Mouse (Mus musculus) forebrain, embryonic 10.5 days (tissue): Measurements from ENCODE around the gene Ankrd27. TPM values are rescaled to one million over a fixed set of nuclear protein-coding genes. Genes with fewer than 3 reads are reported as not detected.
A peak's percentile ranks its signal among the peaks of the same experiment; 100 is the strongest.

Experiments used
- DNase-seq: peaks from one replicate; pipeline ENCODE4 v3.0.0-alpha.2; 2017; ENCODE audit warnings: low spot score; ENCODE audit errors: extremely low spot score
- H3K27ac ChIP-seq: fragments of 300-500 bp; sonication (generic); 2 replicates; pipeline ENCODE4 v1.5.1; 2016; ENCODE audit warnings: mild to moderate bottlenecking
- H3K27me3 ChIP-seq: fragments of 300-500 bp; sonication (generic); 2 replicates; pipeline ENCODE4 v1.6.1; 2016; ENCODE audit warnings: mild to moderate bottlenecking; ENCODE audit not compliant: poor library complexity, severe bottlenecking
- H3K36me3 ChIP-seq: fragments of 300-500 bp; sonication (generic); replicated peaks from 2 replicates; pipeline ENCODE4 v1.6.1; 2016; ENCODE audit warnings: mild to moderate bottlenecking, moderate library complexity
- H3K4me1 ChIP-seq: fragments of 300-500 bp; sonication (generic); 2 replicates; pipeline ENCODE4 v1.6.1; 2016
- H3K4me3 ChIP-seq: fragments of 300-500 bp; sonication (generic); 2 replicates; pipeline ENCODE4 v1.5.1; 2016; ENCODE audit warnings: mild to moderate bottlenecking, moderate library complexity
- H3K9me3 ChIP-seq: fragments of 300-500 bp; sonication (generic); 2 replicates; pipeline ENCODE4 v1.6.1; 2016; ENCODE audit warnings: mild to moderate bottlenecking, moderate library complexity
- WGBS: fragments of 180-500 bp; shearing (Covaris S2); methylation state at CpG from one replicate; pipeline ENCODE4 v1.1.7; 2016; 5-methylcytosine and 5-hydroxymethylcytosine counted together
- polyA plus RNA-seq: library from polyadenylated mRNA; unstranded; fragments of >200 nt; fragmentation: Nextera tagmentation; extraction: Ambion mirVana; gene quantifications from 2 replicates; pipeline ENCODE4 v1.2.1, GENCODE M21; 2016

The Ankrd27 gene
- polyA plus RNA-seq, 1 experiment from 2014 or later = 40.2 TPM

DNA sequence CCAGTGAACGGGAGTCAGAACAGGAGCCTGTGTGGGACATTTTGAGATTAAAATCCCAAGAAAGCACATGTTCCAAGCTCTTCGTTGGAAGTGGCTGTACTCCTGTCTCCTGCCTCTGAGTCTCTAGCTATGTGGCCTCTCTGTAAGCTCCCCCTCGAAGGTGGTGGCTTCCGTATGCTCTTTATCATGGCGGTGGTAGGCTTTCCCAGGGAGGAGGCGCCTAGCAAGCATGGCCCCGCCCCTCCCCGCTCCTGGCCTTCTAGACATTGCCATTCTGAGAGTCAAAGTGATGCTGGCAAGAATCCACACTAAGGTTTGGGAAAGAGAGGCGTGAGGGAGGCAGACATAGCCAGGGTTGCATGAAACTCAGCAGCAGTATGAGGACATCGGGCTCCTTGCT, 36.6 kb downstream of the Ankrd27 start:
- no peak for DNase-seq
- H3K27ac ChIP-seq = no peak overlapping the region
- H3K4me3 ChIP-seq = no peak overlapping the region
- no peaks in the 10 kb centered on the region for H3K9me3 ChIP-seq
- H3K27me3 ChIP-seq = no peaks in the 10 kb centered on the region
- 93% methylated on average over 10 of the region's 10 CpGs for WGBS
- H3K4me1 ChIP-seq = no peaks in the 10 kb centered on the region
- peaks cover 85% of the 10 kb centered on the region for H3K36me3 ChIP-seq

DNA sequence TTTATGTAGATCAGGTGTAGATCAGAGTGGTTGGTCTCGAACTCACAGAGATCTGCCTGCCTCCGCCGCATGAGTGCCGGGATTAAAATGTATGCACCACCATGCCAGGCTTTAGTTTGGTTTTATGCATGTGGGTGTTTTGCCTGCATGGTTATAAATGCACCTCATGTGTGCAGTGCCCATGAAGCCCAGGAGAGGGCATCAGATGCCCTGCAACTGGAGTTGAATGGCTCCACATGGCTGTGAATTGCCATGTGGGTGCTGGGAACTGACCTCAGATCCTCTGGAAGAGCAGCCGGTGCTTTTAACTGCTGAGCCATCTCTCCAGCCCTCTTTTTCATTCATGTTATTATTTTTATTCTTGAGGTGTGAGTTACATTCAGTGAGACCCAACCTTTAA, 40.0 kb downstream of the Ankrd27 start:
- Histone ChIP-seq H3K27ac (no peak overlapping the region), H3K9me3 (no peaks in the 10 kb centered on the region), H3K4me3 (no peak overlapping the region), H3K36me3 (peaks cover 90% of the 10 kb centered on the region), H3K27me3 (no peaks in the 10 kb centered on the region), H3K4me1 (no peaks in the 10 kb centered on the region)
- no peak for DNase-seq
- 95% methylated on average over 5 of the region's 5 CpGs for WGBS

DNA sequence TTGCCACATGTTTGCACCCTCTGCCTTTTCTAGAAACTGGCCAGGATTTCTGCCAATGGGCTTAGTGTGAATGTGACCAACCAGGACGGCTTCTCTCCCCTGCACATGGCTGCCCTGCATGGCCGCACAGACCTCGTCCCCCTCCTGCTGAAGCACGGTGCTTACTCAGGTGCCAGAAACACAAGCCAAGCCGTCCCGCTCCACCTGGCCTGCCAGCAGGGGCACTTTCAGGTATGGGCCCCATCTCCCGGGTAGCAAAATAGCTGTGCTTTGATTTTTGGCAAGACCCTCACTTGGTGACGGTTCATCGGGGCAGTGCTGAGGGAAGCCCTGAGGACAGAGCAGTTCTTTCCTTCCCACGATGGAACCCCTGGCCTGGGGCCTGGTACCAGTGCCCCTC, 41.3 kb downstream of the Ankrd27 start:
- Histone ChIP-seq H3K9me3 (no peaks in the 10 kb centered on the region), H3K36me3 (peaks cover 89% of the 10 kb centered on the region), H3K27ac (no peak overlapping the region), H3K27me3 (no peaks in the 10 kb centered on the region), H3K4me3 (no peak overlapping the region), H3K4me1 (no peaks in the 10 kb centered on the region)
- 95% methylated on average over 10 of the region's 10 CpGs for WGBS
- no peak for DNase-seq

DNA sequence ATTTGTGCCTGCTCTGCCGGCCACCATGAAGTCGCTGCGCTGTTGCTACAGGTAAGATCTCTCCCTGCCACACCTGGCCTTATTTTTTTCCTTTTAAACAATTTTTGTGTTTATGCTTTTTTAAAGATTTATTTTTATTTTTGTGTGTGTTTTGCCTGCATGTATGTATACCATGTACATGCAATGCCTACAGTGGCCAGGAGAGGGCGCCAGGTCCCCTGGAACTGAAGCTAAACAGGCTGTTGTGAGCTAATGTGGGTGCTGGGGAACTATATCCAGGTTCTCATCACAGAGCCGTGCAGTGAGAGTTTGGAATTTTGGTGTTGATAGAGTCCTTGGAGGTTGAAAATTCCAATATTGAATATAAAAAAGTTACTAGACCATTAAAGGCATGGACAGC, 42.5 kb downstream of the Ankrd27 start:
- WGBS = 71% methylated on average over 5 of the region's 5 CpGs
- Histone ChIP-seq H3K4me3 (no peak overlapping the region), H3K4me1 (no peaks in the 10 kb centered on the region), H3K27me3 (no peaks in the 10 kb centered on the region), H3K36me3 (peaks cover 87% of the 10 kb centered on the region), H3K27ac (no peak overlapping the region), H3K9me3 (no peaks in the 10 kb centered on the region)
- no peak for DNase-seq

DNA sequence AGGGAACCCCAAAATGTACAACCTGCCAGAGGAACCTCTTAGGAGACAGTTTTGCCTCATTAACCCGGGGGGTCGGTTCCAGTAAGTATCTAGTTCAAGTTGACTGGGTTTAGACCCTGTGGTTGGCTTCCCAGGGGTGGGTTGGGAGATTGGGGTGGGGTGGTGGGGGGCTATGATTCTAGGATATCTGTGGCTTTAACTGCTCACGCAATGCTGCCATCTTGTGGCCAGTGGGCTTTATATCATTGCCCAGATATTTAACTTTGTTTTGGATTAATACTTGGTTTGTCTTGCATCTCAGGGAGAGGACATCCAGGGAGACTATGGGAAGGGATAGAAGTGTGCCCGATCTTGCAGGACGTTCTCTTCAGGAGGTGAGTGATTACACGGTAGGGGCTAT, 50.2 kb downstream of the Ankrd27 start:
- peaks cover 5% of the 10 kb centered on the region; the same call in 1 of the 2 replicates for H3K9me3 ChIP-seq
- H3K36me3 ChIP-seq = peaks cover 74% of the 10 kb centered on the region
- H3K4me3 ChIP-seq = no peak overlapping the region
- no peak for DNase-seq
- H3K27ac ChIP-seq = no peak overlapping the region
- H3K27me3 ChIP-seq = no peaks in the 10 kb centered on the region
- H3K4me1 ChIP-seq = no peaks in the 10 kb centered on the region
- WGBS = 81% methylated on average over 6 of the region's 6 CpGs

DNA sequence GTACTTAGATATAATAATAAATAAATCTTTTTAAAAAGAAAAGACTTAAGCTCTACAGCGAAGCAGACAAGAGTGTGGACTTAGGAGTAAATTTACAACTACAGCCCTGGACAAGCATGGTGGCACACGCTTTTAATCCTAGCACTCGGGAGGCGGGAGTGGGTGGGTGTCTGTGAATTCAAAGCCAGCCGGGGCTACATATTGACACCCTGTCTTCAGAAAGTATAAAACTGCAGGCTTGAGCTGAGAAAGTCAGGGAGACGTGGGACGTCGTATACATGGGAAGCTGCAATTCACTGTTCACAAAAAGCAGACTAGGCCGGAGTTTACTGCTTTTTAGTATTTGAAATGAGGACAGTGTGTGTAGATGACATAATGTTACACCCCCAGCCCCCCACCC, 50.8 kb downstream of the Ankrd27 start:
- no peaks in the 10 kb centered on the region for H3K4me1 ChIP-seq
- WGBS = 96% methylated on average over 9 of the region's 9 CpGs
- no peaks in the 10 kb centered on the region for H3K27me3 ChIP-seq
- H3K4me3 ChIP-seq = no peak overlapping the region
- peaks cover 74% of the 10 kb centered on the region for H3K36me3 ChIP-seq
- no peak for DNase-seq
- peaks cover 5% of the 10 kb centered on the region; the same call in 1 of the 2 replicates for H3K9me3 ChIP-seq
- no peak overlapping the region for H3K27ac ChIP-seq

DNA sequence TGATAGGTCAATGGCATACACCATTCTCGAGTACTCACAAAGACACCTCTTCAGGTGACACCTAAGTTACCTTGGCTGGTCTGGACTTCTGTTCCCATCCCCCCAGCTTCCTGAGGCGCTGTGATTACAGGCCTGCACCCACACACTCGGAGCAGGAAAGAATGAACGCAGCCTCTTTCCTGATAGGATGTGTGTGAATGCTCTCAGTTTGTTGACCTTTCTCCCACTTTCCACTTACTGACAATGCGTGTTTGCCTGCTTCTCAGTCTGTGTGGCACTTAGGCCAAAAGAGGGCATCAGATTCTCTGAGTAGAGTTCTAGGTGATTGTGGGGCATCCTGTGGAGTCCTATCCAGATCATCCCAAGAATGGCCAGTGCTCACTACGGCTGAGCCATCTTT, 54.0 kb downstream of the Ankrd27 start:
- Histone ChIP-seq H3K4me1 (no peaks in the 10 kb centered on the region), H3K27ac (no peak overlapping the region), H3K9me3 (no peaks in the 10 kb centered on the region), H3K4me3 (no peak overlapping the region), H3K36me3 (peaks cover 82% of the 10 kb centered on the region), H3K27me3 (no peaks in the 10 kb centered on the region)
- WGBS = 87% methylated on average over 6 of the region's 6 CpGs
- no peak for DNase-seq

DNA sequence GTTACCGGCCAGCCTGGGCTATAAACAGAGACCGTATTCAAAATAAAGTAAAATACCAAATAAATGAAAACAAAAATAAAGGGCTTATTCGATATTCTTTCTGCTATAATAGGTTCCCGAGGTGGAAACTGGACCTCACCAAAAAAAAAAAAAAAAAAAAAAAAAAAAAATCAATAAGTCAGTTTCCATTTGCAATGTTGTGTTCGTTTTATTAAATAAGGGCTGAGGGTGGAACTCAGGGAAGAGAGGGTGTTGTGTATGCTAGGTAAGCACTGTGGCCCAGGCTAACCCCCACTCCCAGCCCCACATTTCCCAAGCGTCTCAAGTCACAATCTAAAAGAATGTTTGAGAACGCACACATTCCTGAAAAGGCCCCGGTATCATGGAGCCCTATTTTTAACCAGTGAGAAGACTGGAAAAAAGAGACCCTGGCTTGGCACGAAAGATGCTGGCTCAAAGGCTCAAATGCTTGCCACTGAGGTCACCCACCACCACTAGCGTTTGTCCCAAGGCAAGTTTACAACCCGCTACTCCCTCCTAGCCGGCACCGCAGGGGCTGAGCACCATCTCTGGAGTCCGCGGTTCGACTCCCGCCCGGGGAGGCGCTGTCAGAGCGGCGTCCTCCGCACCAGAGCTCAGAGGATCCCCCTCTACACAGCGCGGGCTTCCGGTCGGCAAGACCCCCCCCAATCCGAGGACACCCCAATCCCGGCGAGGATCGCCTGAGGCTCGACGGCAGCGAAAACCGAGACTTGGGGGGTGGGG, 60.5 kb downstream of the Ankrd27 start:
- whole genome bisulfite sequencing = 13% methylated on average over 34 of the region's 34 CpGs
- Histone ChIP-seq H3K4me1 (peaks cover 17% of the 10 kb centered on the region), H3K27me3 (no peaks in the 10 kb centered on the region), H3K27ac (peak overlapping the region; percentile 95), H3K9me3 (peaks cover 9% of the 10 kb centered on the region; the same call in 1 of the 2 replicates), H3K4me3 (peak overlapping the region; percentile 97), H3K36me3 (peaks cover 43% of the 10 kb centered on the region)
- DNase-seq = no peak

DNA sequence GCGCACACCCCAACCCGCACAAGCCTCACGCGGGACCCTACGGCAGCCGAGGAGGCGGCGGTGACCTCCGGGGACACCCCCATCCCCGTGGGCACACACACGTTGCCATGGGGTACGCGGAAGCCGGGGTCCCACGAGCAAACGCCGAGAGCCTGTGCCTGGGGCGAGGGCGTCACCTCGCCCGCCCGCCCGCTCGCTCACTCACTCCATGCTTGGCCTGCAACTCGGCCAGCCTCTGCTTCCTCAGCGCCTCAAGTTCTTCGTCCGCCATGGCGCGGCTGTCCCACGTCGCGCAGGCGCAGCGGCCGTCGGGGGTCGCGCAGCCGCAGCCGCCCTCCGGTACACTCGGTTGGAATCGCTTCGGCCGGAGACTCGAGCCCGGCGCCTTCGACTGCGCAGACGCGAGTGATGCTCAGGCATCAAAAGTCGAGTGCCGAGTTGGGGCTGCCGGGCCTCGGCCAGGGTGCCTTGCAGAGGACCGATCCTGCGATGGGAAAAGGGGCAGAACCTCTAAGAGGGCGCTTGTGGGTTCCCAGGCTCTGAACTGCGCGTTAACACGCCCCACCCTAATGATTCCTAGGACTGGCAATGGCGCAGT, 61.2 kb downstream of the Ankrd27 start, which contains the start of gene Pdcd5:
Gene Pdcd5, minus strand, starts transcription at position 421 of the 598 bp plus-strand sequence.
- H3K9me3 ChIP-seq = peaks cover 9% of the 10 kb centered on the region; the same call in 1 of the 2 replicates
- peaks cover 36% of the 10 kb centered on the region for H3K36me3 ChIP-seq
- no peaks in the 10 kb centered on the region for H3K27me3 ChIP-seq
- peak within 1 kb of the TSS; percentile 97 for H3K4me3 ChIP-seq
- DNase-seq = peak; percentile 98
- WGBS = under 1% methylated on average over 64 of the region's 64 CpGs
- H3K27ac ChIP-seq = peak within 1 kb of the TSS; percentile 95
- H3K4me1 ChIP-seq = peaks cover 17% of the 10 kb centered on the region

DNA sequence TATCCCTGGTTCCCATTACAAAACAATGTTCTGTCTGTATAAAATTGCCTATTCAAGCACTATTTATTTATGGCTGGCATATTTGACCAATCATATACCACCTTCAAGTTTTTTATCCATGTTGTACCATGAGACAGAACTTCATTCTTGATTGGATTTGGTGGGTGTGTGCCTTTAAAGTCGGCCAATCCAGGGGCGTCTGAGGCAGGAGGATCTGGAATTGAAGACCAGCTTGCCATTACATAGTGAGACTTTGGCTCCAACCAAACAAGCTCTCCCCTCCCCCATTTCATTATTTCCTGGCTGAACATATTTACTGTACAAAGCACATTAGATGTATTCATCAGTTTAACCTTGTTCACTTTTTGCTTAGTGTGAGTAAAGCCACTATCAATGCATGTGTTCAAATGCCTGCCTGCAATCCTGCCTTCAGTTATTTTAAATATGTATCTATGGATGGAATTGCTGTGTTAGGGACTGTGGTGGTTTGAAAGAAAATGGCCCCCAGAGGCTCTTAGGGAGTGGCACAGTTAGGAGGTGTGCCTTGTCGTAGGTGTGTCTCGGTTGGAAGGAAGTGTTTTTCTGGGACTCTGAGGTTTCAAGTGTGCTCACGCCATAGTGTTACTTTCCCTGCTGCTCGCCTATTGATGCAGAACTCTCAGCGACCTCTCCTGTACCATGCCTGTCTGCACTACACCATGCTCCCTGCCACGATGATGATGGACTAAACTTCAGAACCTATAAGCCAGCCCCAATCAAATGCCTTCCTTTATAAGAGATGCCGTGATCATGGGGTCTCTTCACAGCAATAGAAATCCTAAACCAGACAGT, 62.4 kb downstream of the Ankrd27 start:
- Histone ChIP-seq H3K27ac (no peak overlapping the region), H3K4me1 (peaks cover 17% of the 10 kb centered on the region), H3K36me3 (peaks cover 23% of the 10 kb centered on the region), H3K27me3 (no peaks in the 10 kb centered on the region), H3K9me3 (peaks cover 9% of the 10 kb centered on the region; the same call in 1 of the 2 replicates), H3K4me3 (no peak overlapping the region)
- no peak for DNase-seq
- 80% methylated on average over 9 of the region's 9 CpGs for WGBS

DNA sequence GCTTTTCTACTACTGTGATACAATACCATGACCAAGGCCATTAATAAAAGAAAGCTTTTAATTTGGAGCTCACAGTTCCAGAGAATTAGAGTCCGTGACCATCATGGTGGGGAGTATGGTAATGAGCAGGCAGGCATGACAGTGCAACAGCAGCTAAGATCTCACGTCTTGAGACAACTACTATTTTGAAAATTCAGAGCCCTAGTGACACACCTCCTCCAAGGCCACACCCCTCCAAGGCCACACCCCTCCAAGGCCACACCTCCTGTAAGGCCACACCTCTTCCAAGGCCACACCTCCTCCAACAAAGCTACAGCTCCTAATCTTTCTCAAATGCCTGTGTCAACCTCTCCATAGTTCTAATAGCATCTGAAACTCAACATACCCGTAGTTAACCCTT, 63.0 kb downstream of the Ankrd27 start:
- WGBS = 59% methylated on average over 3 of the region's 3 CpGs
- Histone ChIP-seq H3K4me3 (no peak overlapping the region), H3K36me3 (peaks cover 17% of the 10 kb centered on the region), H3K27me3 (no peaks in the 10 kb centered on the region), H3K27ac (no peak overlapping the region), H3K4me1 (peaks cover 17% of the 10 kb centered on the region), H3K9me3 (peaks cover 9% of the 10 kb centered on the region; the same call in 1 of the 2 replicates)
- no peak for DNase-seq

DNA sequence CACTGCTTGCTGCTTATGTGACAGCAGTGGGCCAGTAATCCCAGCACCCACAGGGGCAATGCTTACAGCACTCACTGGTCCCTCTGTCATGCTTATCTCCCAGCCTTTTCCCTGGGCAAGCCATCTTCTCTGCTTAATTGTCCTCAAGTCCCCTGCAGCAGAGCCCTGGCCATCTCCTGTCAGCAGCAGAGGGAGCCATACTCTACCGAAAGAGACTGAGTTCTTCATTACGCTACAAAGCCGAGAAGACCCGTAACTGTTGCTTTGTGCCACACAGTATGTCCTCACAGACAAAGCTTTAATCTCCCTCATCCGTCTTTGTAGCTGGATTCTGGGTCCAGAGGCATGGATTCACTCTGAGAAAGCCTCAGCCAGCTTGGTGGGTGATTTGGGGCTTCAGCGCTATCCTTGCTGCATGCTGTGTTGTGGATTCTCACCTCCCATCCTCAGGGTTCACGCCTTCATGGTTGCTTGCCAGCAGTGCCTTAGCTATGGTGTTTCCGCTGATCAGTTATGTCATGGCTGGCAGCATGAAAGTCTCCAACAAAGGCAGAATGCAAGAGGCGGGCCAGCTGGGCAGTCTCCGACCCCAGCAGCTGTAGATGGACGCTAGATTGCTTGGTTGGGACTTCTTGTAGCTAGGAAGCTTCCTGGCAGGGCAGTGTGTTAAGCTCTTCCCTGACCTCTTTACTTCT, 64.8 kb downstream of the Ankrd27 start:
- 76% methylated on average over 11 of the region's 11 CpGs for WGBS
- Histone ChIP-seq H3K4me3 (no peak overlapping the region), H3K9me3 (peaks cover 9% of the 10 kb centered on the region; the same call in 1 of the 2 replicates), H3K4me1 (peaks cover 16% of the 10 kb centered on the region), H3K27ac (0 out of 2 replicates have a peak overlapping the region, but pooled peaks have one; percentile 15), H3K27me3 (no peaks in the 10 kb centered on the region), H3K36me3 (no peaks in the 10 kb centered on the region)
- no peak for DNase-seq
